In the genomic region with DNA sequence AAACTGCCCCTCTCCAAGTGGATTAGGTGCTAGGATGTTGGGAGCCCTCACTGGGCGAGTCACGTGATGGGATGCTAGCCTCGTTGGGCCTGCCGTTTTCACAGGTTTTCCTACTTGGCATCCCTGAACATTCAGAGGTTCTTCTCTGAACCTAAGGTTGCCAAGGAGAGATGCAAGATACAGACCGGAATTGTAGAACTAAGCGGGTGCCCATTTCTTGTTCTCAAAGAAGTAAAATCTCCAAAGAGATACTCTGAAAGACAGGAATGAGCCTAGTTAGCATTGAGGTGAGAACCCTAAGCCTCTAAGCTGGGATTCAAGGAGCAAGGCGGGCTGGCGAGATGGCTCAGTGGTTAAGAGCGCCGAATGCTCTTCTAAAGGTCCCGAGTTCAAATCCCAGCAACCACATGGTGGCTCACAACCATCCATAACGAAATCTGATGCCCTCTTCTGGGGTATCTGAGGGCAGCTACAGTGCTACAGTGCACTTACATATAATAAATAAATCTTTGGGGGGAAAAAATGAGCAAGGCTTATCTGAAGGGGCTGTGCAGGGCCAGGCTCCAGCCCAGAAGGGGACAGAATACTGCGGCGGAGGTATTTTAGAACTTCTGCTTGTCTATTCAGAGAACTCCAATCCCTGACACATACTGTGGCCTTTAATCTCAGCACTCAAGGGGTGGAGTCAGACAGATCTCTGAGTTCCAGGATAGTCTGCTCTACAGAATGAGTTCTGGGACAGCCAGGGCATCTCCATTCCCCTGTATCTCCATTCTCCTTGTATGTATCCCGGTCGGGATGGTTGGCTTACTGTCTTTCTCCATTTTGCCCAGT, we compare ENCODE assay signal across 10 mouse cellular contexts. TPM values are rescaled to one million over a fixed set of nuclear protein-coding genes. Genes with fewer than 3 reads are reported as not detected.
DNase-seq lines count a peak whose midpoint lies in the region; ATAC-seq lines count a peak whose summit lies in the region.
"Had no signal": no experiment of that assay in that cellular context is flagged by ENCODE, and none has a peak within 500 bp of the region (broad histone marks: within the 10 kb centered on the region; RNA-seq: fewer than 3 reads in every experiment).

No protein-coding gene starts in this region.

- H3K27ac ChIP-seq in forebrain, embryonic 10.5 days = peak overlapping the region; percentile 22; the same call in 1 of the 2 replicates
- no peak overlapping the region for H3K27ac ChIP-seq in forebrain, embryonic 11.5 days (ENCODE audit: low read depth, low read length)
- H3K27ac ChIP-seq in forebrain, embryonic 16.5 days (ENCODE audit: low read length) = peak overlapping the region; percentile 73
- H3K27ac ChIP-seq in liver, embryonic 15.5 days (replicated peaks) = 0 out of 2 replicates have a peak overlapping the region, but pooled peaks have one; percentile 2
- H3K27ac ChIP-seq: gastrocnemius, adult 2 months had no signal

- H3K9ac ChIP-seq in forebrain, embryonic 11.5 days (ENCODE audit: low read length) = no peak overlapping the region
- no peak overlapping the region for H3K9ac ChIP-seq in forebrain, embryonic 16.5 days (replicated peaks; ENCODE audit: low read depth, low read length)
- H3K9ac ChIP-seq in liver, embryonic 15.5 days = no peak overlapping the region

- ATAC-seq in forebrain, embryonic 11.5 days (replicated peaks; ENCODE audit: low FRiP score) = no peak
- ATAC-seq in forebrain, embryonic 16.5 days = no peak
- ATAC-seq in liver, embryonic 15.5 days (ENCODE audit: insufficient read depth) = no peak
- ATAC-seq in frontal cortex, adult (ENCODE audit: low TSS enrichment) = no peak

- peak overlapping the region; percentile 39 for H3K4me3 ChIP-seq in forebrain, embryonic 10.5 days
- H3K4me3 ChIP-seq in forebrain, embryonic 11.5 days (ENCODE audit: low read depth, low read length) = no peak overlapping the region
- no peak overlapping the region for H3K4me3 ChIP-seq in forebrain, embryonic 16.5 days (replicated peaks; ENCODE audit: low read length)
- peak overlapping the region; percentile 47 for H3K4me3 ChIP-seq in liver, embryonic 15.5 days (replicated peaks)

- peaks cover 38% of the 10 kb centered on the region for H3K4me1 ChIP-seq in forebrain, embryonic 10.5 days
- H3K4me1 ChIP-seq in forebrain, embryonic 11.5 days (replicated peaks; ENCODE audit: control insufficient read depth, insufficient read depth, low read length) = peaks cover 13% of the 10 kb centered on the region; the same call in 1 of the 2 replicates
- H3K4me1 ChIP-seq in forebrain, embryonic 16.5 days (replicated peaks; ENCODE audit: control insufficient read depth, insufficient read depth, low read length) = peaks cover 12% of the 10 kb centered on the region
- H3K4me1 ChIP-seq in liver, embryonic 15.5 days (replicated peaks) = peaks cover 29% of the 10 kb centered on the region

- 87% methylated on average over 16 of the region's 16 CpGs for WGBS in forebrain, embryonic 10.5 days
- 82% methylated on average over 16 of the region's 16 CpGs for WGBS in forebrain, embryonic 11.5 days
- WGBS in forebrain, embryonic 16.5 days = 88% methylated on average over 16 of the region's 16 CpGs
- 61% methylated on average over 16 of the region's 16 CpGs for WGBS in liver, embryonic 15.5 days (ENCODE audit: insufficient replicate concordance)

- no peaks in the 10 kb centered on the region for H3K36me3 ChIP-seq in forebrain, embryonic 10.5 days (replicated peaks)
- no peaks in the 10 kb centered on the region for H3K36me3 ChIP-seq in forebrain, embryonic 11.5 days (ENCODE audit: control insufficient read depth, insufficient read depth, low read length)
- H3K36me3 ChIP-seq in forebrain, embryonic 16.5 days (ENCODE audit: control insufficient read depth, insufficient read depth) = no peaks in the 10 kb centered on the region
- H3K36me3 ChIP-seq in liver, embryonic 15.5 days (replicated peaks) = no peaks in the 10 kb centered on the region

- no peaks in the 10 kb centered on the region for H3K9me3 ChIP-seq in forebrain, embryonic 10.5 days
- H3K9me3 ChIP-seq in forebrain, embryonic 11.5 days (ENCODE audit: control insufficient read depth, low read length) = no peaks in the 10 kb centered on the region
- no peaks in the 10 kb centered on the region for H3K9me3 ChIP-seq in forebrain, embryonic 16.5 days (ENCODE audit: control insufficient read depth, low read length)
- H3K9me3 ChIP-seq in liver, embryonic 15.5 days (replicated peaks) = no peaks in the 10 kb centered on the region

- DNase-seq in forebrain, embryonic 10.5 days (ENCODE audit: extremely low spot score, low spot score) = no peak
- DNase-seq in forebrain, embryonic 11.5 days (ENCODE audit: low spot score) = no peak
- DNase-seq in 3T3-L1 (ENCODE audit: low read depth, low spot score) = peak; percentile 91
- DNase-seq in testis, postnatal 14 days (ENCODE audit: low spot score) = no peak
- DNase-seq in cerebellum, adult 11 months = no peak
- DNase-seq: lung, postnatal 14 days had no signal

- peaks cover 15% of the 10 kb centered on the region for H3K27me3 ChIP-seq in forebrain, embryonic 10.5 days (ENCODE audit: poor library complexity, severe bottlenecking)
- no peaks in the 10 kb centered on the region for H3K27me3 ChIP-seq in forebrain, embryonic 11.5 days (ENCODE audit: control insufficient read depth, insufficient read depth, low read length)
- H3K27me3 ChIP-seq in forebrain, embryonic 16.5 days (replicated peaks; ENCODE audit: control insufficient read depth, insufficient read depth, low read length) = no peaks in the 10 kb centered on the region
- no peaks in the 10 kb centered on the region for H3K27me3 ChIP-seq in liver, embryonic 15.5 days

- H3K4me2 ChIP-seq in forebrain, embryonic 11.5 days (ENCODE audit: low read depth, low read length, severe bottlenecking) = no peak overlapping the region
- H3K4me2 ChIP-seq in forebrain, embryonic 16.5 days (ENCODE audit: low read length) = peak overlapping the region; percentile 52
- H3K4me2 ChIP-seq in liver, embryonic 15.5 days = peak overlapping the region; percentile 71

RNA-seq across cellular contexts. Expression of a gene that starts 37.0 kb away (rescaled TPM):
- 243 and 253 TPM in 2 replicates for polyA plus RNA-seq in forebrain, embryonic 10.5 days (2016; fragmentation: Nextera tagmentation; extraction: Ambion mirVana)
- 275 and 282 TPM in 2 replicates for polyA plus RNA-seq in forebrain, embryonic 11.5 days (2014; fragmentation: Nextera tagmentation; extraction: Ambion mirVana)
- polyA plus RNA-seq in forebrain, embryonic 16.5 days (2015; fragmentation: Nextera tagmentation; extraction: Ambion mirVana) = 203 and 225 TPM in 2 replicates
- polyA plus RNA-seq in liver, embryonic 15.5 days (2015; fragmentation: Nextera tagmentation; extraction: Ambion mirVana) = 50.2 and 51.3 TPM in 2 replicates

Comparison
In these comparisons a context has a peak if more than half of its experiments do, and no peak if none do; other contexts are left out.
1. H3K4me3 ChIP-seq: peak in forebrain, embryonic 10.5 days (single experiment) and liver, embryonic 15.5 days (single experiment); none in forebrain, embryonic 11.5 days (single experiment) and forebrain, embryonic 16.5 days (single experiment).